Mouse (Mus musculus): Measurements from ENCODE around the gene Kif21a.
A peak's percentile ranks its signal among the peaks of the same experiment; 100 is the strongest.

Kif21a gene

GRCm38 (mm10) chr15:91049496-91050441 lies at the start of gene Kif21a:
Gene Kif21a (minus strand): TSS chr15:91049948.
- DNase-seq (ENCODE audit: low read depth, low spot score) = peak; percentile 72

GRCm38 (mm10) chr15:91096606-91097005 lies 46.9 kb upstream of the Kif21a start:
- DNase-seq (ENCODE audit: low read depth, low spot score) = no peak

GRCm38 (mm10) chr15:91089427-91089826 lies 39.7 kb upstream of the Kif21a start:
- DNase-seq (ENCODE audit: low read depth, low spot score) = no peak

- DNase-seq (ENCODE audit: low read depth, low spot score) = no peak
Observed at GRCm38 (mm10) chr15:91088071-91088470, 38.3 kb upstream of the Kif21a start.

DNA sequence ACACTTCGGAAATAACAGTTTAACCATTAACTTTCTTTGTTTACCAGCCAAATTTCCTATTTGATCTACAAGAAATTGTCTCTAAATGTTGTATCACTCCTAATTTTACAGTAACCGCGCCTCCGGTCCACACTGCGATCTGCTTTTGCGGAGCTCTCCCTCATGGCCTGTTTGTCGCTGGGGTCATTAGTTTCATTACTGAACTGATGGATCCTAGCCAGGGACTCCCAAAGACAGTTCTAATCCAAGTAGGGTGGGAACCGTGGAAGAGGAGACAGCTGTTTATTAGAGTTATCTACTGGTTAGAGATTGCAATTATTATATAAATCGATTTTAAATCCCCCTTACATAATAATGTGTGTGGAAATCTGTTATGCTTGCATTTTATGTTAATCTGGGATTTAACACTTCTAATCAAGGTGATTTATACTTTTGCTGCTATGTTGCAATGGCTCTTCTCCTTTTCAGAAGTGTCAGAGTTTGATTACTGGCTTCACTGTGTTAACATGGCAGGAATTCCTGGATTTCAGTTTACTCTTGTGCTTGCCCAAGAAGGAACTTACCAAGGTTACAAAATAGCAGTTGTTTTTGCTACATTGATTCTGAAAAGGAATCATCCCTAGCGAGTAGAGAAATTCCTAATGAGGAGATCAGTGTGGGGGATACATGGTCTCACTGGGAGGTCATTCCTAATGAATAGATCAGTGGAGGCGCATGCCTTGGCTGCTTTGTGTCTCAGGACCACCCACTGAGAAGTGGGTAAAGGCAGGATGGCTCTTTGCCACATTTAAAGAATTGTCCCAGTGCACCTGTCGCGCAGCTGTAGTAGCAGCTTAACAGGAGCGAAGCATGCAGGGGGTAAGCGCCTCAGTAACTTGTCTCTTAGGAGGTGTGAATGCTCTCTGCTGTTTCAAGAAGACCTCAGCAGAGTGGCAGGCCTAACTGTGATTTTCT lies 28.0 kb upstream of the Kif21a start:
- peak; percentile 88 for DNase-seq (ENCODE audit: low read depth, low spot score)

GRCm38 (mm10) chr15:91072440-91072839 lies 22.7 kb upstream of the Kif21a start:
- no peak for DNase-seq (ENCODE audit: low read depth, low spot score)

GRCm38 (mm10) chr15:91064310-91064826 lies 14.6 kb upstream of the Kif21a start:
- DNase-seq (ENCODE audit: low read depth, low spot score) = no peak

GRCm38 (mm10) chr15:91063845-91064244 lies 14.1 kb upstream of the Kif21a start:
- no peak for DNase-seq (ENCODE audit: low read depth, low spot score)

DNA sequence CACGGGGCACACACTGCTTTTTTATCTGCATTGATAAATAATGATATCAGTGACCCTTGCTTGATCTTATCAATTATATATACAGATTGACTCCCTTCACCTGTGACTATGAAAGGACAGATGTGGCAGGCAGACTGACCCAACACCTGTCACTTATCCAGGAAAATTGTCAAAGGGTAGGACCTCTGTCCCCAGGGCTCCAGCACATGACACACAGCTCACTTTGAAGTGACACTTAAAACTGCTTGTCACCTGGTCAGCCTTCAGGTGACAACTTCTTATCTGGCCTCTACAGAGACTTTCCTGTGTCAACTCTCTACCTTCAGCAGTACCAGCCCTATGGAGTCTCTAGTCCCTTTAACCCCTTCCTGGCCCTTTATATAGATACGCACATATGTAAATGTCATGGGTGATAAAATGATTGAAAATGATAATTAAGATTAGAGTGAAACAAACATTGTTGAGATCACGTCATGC lies 7.2 kb upstream of the Kif21a start:
- no peak for DNase-seq (ENCODE audit: low read depth, low spot score)

GRCm38 (mm10) chr15:91056176-91056865 lies 6.6 kb upstream of the Kif21a start:
- DNase-seq (ENCODE audit: low read depth, low spot score) = peak; percentile 88

GRCm38 (mm10) chr15:91048951-91049495 lies 725 bp downstream of the Kif21a start:
- peak; percentile 29 for DNase-seq (ENCODE audit: low read depth, low spot score)

DNA sequence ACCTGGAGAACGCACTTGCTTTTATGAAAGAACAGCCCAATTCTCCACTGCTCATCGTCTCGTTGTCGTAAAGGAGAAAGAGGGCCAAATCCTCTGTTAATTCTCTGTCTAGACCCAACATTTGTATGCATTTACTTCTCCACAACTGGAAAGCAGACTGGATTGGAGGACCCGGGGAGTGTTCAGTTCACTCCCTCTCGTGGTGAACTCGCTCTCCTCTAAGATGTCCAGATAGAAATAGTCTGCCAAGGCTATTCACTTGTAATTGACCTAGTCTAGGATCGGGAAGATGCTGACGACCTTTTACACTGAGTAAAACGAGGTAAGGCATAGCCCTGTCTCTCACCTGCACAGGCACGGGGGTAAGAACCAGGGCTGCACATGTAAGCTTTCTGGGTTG lies 2.1 kb downstream of the Kif21a start:
- DNase-seq (ENCODE audit: low read depth, low spot score) = no peak

DNA sequence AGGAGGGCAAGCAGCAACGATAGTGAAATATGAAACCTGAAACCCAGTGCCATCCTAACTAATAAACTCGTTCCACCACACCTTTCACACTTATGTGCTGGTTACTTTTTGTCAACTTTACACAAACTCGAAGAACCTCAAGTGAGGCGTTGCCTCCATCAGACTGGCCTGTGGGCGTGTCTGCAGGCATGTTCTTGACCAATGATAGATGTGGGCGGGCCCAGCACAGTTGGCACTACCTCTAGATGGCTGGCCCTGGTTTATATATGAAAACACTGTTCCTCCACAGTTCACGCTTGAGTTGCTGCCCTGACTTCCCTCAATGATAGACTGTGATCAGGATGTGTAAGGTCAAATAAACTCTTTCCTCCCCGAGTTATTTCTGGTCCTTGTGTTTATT lies 3.2 kb downstream of the Kif21a start:
- peak; percentile 59 for DNase-seq (ENCODE audit: low read depth, low spot score)

DNA sequence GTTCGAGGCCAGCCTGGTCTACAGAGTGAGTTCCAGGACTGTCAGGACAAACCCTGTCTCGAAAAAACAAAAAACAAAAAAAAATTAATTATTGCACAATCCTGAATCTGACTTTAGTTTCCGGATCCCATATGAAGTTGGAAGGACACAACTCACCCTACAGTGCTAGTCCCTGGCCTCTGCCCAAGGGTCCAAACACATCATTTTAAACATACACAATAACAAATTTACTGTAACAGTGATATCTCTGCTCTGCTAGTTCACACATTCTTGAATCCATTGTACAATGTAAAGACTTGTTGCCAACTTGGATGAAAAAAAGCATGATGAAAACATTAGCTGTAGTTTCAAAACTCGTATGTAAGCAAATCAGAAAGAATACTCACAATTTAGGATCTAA lies 6.5 kb downstream of the Kif21a start:
- DNase-seq (ENCODE audit: low read depth, low spot score) = no peak

GRCm38 (mm10) chr15:91038860-91039259 lies 10.9 kb downstream of the Kif21a start:
- DNase-seq (ENCODE audit: low read depth, low spot score) = no peak

- no peak for DNase-seq (ENCODE audit: low read depth, low spot score)
Observed at GRCm38 (mm10) chr15:91034090-91034489, 15.7 kb downstream of the Kif21a start.

DNA sequence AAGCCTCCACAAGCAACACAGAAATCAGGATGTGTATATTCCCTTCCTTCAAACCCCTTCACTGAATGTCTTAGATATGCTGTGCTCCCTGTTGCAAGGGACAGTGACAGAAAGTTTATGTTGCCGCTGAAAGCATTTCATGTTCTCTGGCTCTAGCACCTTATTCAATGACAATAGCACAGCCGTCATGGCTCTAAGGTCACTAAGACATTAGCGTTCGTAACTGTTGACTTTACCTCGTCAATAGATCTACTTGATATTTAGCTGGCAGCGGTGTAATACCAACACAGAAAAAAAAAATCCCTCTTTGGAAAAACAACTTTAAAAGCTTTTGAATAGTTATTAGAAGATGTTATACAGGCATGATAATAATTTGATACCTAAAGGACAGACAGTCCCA lies 16.2 kb downstream of the Kif21a start:
- DNase-seq (ENCODE audit: low read depth, low spot score) = no peak

GRCm38 (mm10) chr15:91028962-91029361 lies 20.8 kb downstream of the Kif21a start:
- DNase-seq (ENCODE audit: low read depth, low spot score) = peak; percentile 32

DNA sequence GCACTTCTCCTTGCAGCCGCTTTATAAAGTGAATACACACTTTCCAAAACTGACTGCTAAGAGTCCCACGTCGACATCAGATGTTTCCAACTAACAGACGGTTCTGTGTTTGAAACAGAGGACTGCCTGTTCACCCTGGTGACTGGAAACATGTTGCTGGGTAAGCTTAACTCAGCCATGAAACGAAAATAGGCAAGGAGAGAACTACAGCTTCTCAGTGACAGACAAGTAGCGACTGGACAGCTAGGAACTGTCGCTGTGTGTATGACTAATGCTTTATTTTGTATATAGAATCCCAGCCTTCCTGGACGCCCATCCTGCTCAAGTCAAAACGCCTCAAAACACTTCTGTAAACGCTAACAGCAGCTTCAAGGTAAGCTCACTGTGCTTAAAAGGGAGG lies 21.3 kb downstream of the Kif21a start:
- no peak for DNase-seq (ENCODE audit: low read depth, low spot score)

DNA sequence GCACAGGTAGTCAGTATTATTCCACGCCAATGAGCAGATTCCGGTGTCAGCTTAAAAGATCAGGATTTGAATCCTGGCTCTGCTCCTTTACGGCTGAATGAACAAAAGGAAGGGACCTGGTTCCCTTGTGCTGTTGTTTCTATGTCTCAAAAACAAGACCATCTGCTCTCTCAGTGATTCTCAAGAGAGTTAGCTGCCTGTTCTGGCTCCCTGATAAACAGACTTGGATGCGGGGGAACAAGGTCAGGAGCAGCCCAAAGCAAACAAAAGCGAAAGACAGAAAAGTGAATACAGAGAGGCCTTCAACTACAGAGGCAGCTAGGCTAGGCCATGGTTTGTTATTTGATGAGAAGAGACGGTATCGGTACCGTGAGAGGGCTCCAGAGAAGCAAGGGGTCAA lies 27.5 kb downstream of the Kif21a start:
- no peak for DNase-seq (ENCODE audit: low read depth, low spot score)

DNA sequence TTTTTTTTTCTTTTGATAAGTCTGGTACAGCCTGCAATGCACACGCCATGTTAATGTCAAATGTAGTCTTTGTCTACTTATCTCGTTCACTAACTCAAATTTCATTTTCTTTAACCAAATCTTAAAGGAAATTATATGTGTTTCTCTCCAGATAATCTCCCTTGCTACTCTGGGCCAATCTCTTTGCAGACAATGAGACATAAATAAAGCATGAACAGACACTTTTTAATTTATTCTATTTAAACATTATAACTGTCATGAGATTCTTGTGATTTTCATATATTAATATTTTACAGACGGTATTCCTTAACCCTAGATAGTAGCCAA lies 30.9 kb downstream of the Kif21a start:
- no peak for DNase-seq (ENCODE audit: low read depth, low spot score)

Data from R1 (cell line).